Mouse (Mus musculus) hindbrain, embryonic 13.5 days (tissue): Measurements from ENCODE around the gene Cenph. TPM values are rescaled to one million over a fixed set of nuclear protein-coding genes. Genes with fewer than 3 reads are reported as not detected.
"Not testable (repeated sequence)": the region's sequence is repeated elsewhere in the genome, so short reads cannot be mapped to it uniquely, and the experiment has no call there.

Source experiments
- ATAC-seq: fragments of 200-750 bp; cut with Nextera tagmentation; 2 replicates; pipeline ENCODE4 v1.8.0; 2017; ENCODE audit warnings: moderate TSS enrichment; ENCODE audit not compliant: low FRiP score
- H3K27ac ChIP-seq: fragments of 300-500 bp; sonication (generic); 2 replicates; pipeline ENCODE4 v1.5.1; 2015; ENCODE audit warnings: inconsistent platforms, mild to moderate bottlenecking, moderate library complexity
- H3K27me3 ChIP-seq: fragments of 300-500 bp; sonication (generic); 2 replicates; pipeline ENCODE4 v1.6.1; 2015; ENCODE audit warnings: mild to moderate bottlenecking, inconsistent platforms
- H3K36me3 ChIP-seq: fragments of 300-500 bp; sonication (generic); 2 replicates; pipeline ENCODE4 v1.6.1; 2015; ENCODE audit warnings: mild to moderate bottlenecking, inconsistent platforms
- H3K4me1 ChIP-seq: fragments of 300-500 bp; sonication (generic); replicated peaks from 2 replicates; pipeline ENCODE4 v1.6.1; 2015; ENCODE audit warnings: inconsistent platforms
- H3K4me2 ChIP-seq: fragments of 300-500 bp; sonication (generic); 2 replicates; pipeline ENCODE4 v1.6.1; 2015; ENCODE audit warnings: inconsistent platforms, mild to moderate bottlenecking, moderate library complexity
- H3K4me3 ChIP-seq: fragments of 300-500 bp; sonication (generic); 2 replicates; pipeline ENCODE4 v1.5.1; 2015; ENCODE audit warnings: mild to moderate bottlenecking, inconsistent platforms
- H3K9ac ChIP-seq: fragments of 300-500 bp; sonication (generic); 2 replicates; pipeline ENCODE4 v1.6.1; 2015; ENCODE audit warnings: mild to moderate bottlenecking, inconsistent platforms
- H3K9me3 ChIP-seq: fragments of 300-500 bp; sonication (generic); 2 replicates; pipeline ENCODE4 v1.6.1; 2016; ENCODE audit warnings: inconsistent platforms
- WGBS: fragments of 180-500 bp; shearing (Covaris S2); methylation state at CpG from one replicate; pipeline ENCODE4 v1.1.7; 2015; 5-methylcytosine and 5-hydroxymethylcytosine counted together
- polyA plus RNA-seq: library from polyadenylated mRNA; unstranded; fragments of >200 nt; fragmentation: Nextera tagmentation; extraction: Ambion mirVana; gene quantifications from 2 replicates; pipeline ENCODE4 v1.2.1, GENCODE M21; 2015

The Cenph gene
- polyA plus RNA-seq, result 10.2 and 11.5 TPM in 2 replicates

GRCm38 (mm10) chr13:100775252-100776055 is at the start of gene Cenph:
Cenph (minus strand) TSS chr13:100775899.
- Histone ChIP-seq H3K9me3 (no peaks in the 10 kb centered on the region), H3K36me3 (peaks cover 3% of the 10 kb centered on the region), H3K27ac (0 out of 2 replicates have a peak within 1 kb of the TSS, but pooled peaks have one; percentile 9), H3K27me3 (no peaks in the 10 kb centered on the region), H3K4me3 (peak within 1 kb of the TSS; percentile 77), H3K4me1 (peaks cover 17% of the 10 kb centered on the region), H3K9ac (peak within 1 kb of the TSS; percentile 77), H3K4me2 (peak within 1 kb of the TSS; percentile 99)
- ATAC-seq, result peak; percentile 96
- under 1% methylated on average over 45 of the region's 46 CpGs for WGBS

GRCm38 (mm10) chr13:100824916-100825315 is 49.2 kb upstream of the Cenph start:
- Histone ChIP-seq H3K9ac (no peak overlapping the region), H3K36me3 (peaks cover 62% of the 10 kb centered on the region), H3K4me2 (no peak overlapping the region), H3K27me3 (no peaks in the 10 kb centered on the region), H3K27ac (no peak overlapping the region), H3K4me3 (no peak overlapping the region), H3K4me1 (no peaks in the 10 kb centered on the region), H3K9me3 (no peaks in the 10 kb centered on the region)
- ATAC-seq, result no peak
- WGBS, result 98% methylated on average over 3 of the region's 3 CpGs

GRCm38 (mm10) chr13:100824306-100824705 is 48.6 kb upstream of the Cenph start:
- peaks cover 67% of the 10 kb centered on the region for H3K36me3 ChIP-seq
- no peak overlapping the region for H3K9ac ChIP-seq
- H3K4me1 ChIP-seq, result no peaks in the 10 kb centered on the region
- no peaks in the 10 kb centered on the region for H3K9me3 ChIP-seq
- H3K4me2 ChIP-seq, result no peak overlapping the region
- H3K4me3 ChIP-seq, result no peak overlapping the region
- no peak overlapping the region for H3K27ac ChIP-seq
- ATAC-seq, result no peak
- 89% methylated on average over 6 of the region's 6 CpGs for whole genome bisulfite sequencing
- H3K27me3 ChIP-seq, result no peaks in the 10 kb centered on the region

- peaks cover 70% of the 10 kb centered on the region for H3K36me3 ChIP-seq
Measured at GRCm38 (mm10) chr13:100823863-100824262, 48.2 kb upstream of the Cenph start.

GRCm38 (mm10) chr13:100814451-100814850 is 38.8 kb upstream of the Cenph start:
- H3K36me3 ChIP-seq, result peaks cover 74% of the 10 kb centered on the region
- no peak overlapping the region for H3K4me3 ChIP-seq
- H3K27ac ChIP-seq, result no peak overlapping the region
- H3K4me2 ChIP-seq, result no peak overlapping the region
- H3K9ac ChIP-seq, result no peak overlapping the region
- H3K9me3 ChIP-seq, result no peaks in the 10 kb centered on the region
- no peaks in the 10 kb centered on the region for H3K4me1 ChIP-seq
- 93% methylated on average over 6 of the region's 6 CpGs for WGBS
- ATAC-seq, result no peak
- no peaks in the 10 kb centered on the region for H3K27me3 ChIP-seq

More at GRCm38 (mm10) chr13:100823863-100824262, 48.2 kb upstream of the Cenph start:
- H3K27ac ChIP-seq, result no peak overlapping the region
- no peak overlapping the region for H3K4me2 ChIP-seq
- H3K9me3 ChIP-seq, result no peaks in the 10 kb centered on the region
- no peaks in the 10 kb centered on the region for H3K27me3 ChIP-seq
- H3K4me1 ChIP-seq, result no peaks in the 10 kb centered on the region
- no peak overlapping the region for H3K9ac ChIP-seq
- no peak overlapping the region for H3K4me3 ChIP-seq
- WGBS, result 97% methylated on average over 3 of the region's 3 CpGs
- no peak for ATAC-seq

GRCm38 (mm10) chr13:100805776-100806175 is 30.1 kb upstream of the Cenph start:
- no peaks in the 10 kb centered on the region for H3K9me3 ChIP-seq
- ATAC-seq, result no peak
- H3K36me3 ChIP-seq, result peaks cover 75% of the 10 kb centered on the region
- no peaks in the 10 kb centered on the region for H3K27me3 ChIP-seq
- H3K27ac ChIP-seq, result no peak overlapping the region
- 99% methylated on average over 3 of the region's 3 CpGs for WGBS
- no peak overlapping the region for H3K9ac ChIP-seq
- H3K4me2 ChIP-seq, result no peak overlapping the region
- H3K4me1 ChIP-seq, result no peaks in the 10 kb centered on the region
- H3K4me3 ChIP-seq, result no peak overlapping the region

- Histone ChIP-seq H3K9me3 (no peaks in the 10 kb centered on the region), H3K27me3 (no peaks in the 10 kb centered on the region), H3K27ac (no peak overlapping the region), H3K4me2 (no peak overlapping the region), H3K4me1 (no peaks in the 10 kb centered on the region), H3K36me3 (peaks cover 13% of the 10 kb centered on the region), H3K4me3 (no peak overlapping the region), H3K9ac (no peak overlapping the region)
- ATAC-seq, result no peak
- whole genome bisulfite sequencing, result 93% methylated on average over 6 of the region's 6 CpGs
Measured at GRCm38 (mm10) chr13:100797171-100797570, 21.5 kb upstream of the Cenph start.

GRCm38 (mm10) chr13:100789083-100789482 is 13.4 kb upstream of the Cenph start:
- Histone ChIP-seq H3K27ac (no peak overlapping the region), H3K9me3 (no peaks in the 10 kb centered on the region), H3K27me3 (no peaks in the 10 kb centered on the region), H3K4me2 (no peak overlapping the region), H3K9ac (no peak overlapping the region), H3K36me3 (no peaks in the 10 kb centered on the region), H3K4me1 (peaks cover 18% of the 10 kb centered on the region), H3K4me3 (no peak overlapping the region)
- ATAC-seq, result no peak
- 96% methylated on average over 3 of the region's 3 CpGs for WGBS

GRCm38 (mm10) chr13:100788057-100788456 is 12.4 kb upstream of the Cenph start:
- H3K4me1 ChIP-seq, result peaks cover 24% of the 10 kb centered on the region
- H3K27ac ChIP-seq, H3K9ac ChIP-seq, H3K9me3 ChIP-seq, H3K4me2 ChIP-seq, H3K4me3 ChIP-seq, ATAC-seq, H3K27me3 ChIP-seq, H3K36me3 ChIP-seq: not testable (repeated sequence)
- 95% methylated on average over 13 of the region's 14 CpGs for WGBS

GRCm38 (mm10) chr13:100787316-100788010 is 11.8 kb upstream of the Cenph start:
- H3K4me2 ChIP-seq, result no peak overlapping the region
- H3K9me3 ChIP-seq, result no peaks in the 10 kb centered on the region
- no peak overlapping the region for H3K27ac ChIP-seq
- no peaks in the 10 kb centered on the region for H3K27me3 ChIP-seq
- H3K36me3 ChIP-seq, result no peaks in the 10 kb centered on the region
- no peak overlapping the region for H3K4me3 ChIP-seq
- ATAC-seq, result no peak
- peaks cover 24% of the 10 kb centered on the region for H3K4me1 ChIP-seq
- 71% methylated on average over 6 of the region's 6 CpGs for WGBS
- no peak overlapping the region for H3K9ac ChIP-seq

- no peak within 1 kb of the TSS for H3K27ac ChIP-seq
- peak within 1 kb of the TSS; percentile 65 for H3K9ac ChIP-seq
- ATAC-seq, result peak; percentile 99
- H3K27me3 ChIP-seq, result no peaks in the 10 kb centered on the region
- no peaks in the 10 kb centered on the region for H3K36me3 ChIP-seq
- H3K4me2 ChIP-seq, result peak within 1 kb of the TSS; percentile 98
- peak within 1 kb of the TSS; percentile 61 for H3K4me3 ChIP-seq
- under 1% methylated on average over 35 of the region's 35 CpGs for WGBS
- H3K4me1 ChIP-seq, result peaks cover 24% of the 10 kb centered on the region
- no peaks in the 10 kb centered on the region for H3K9me3 ChIP-seq
Measured at GRCm38 (mm10) chr13:100786414-100786867, 10.7 kb upstream of the Cenph start, which contains the start of gene Ccnb1. Ccnb1 (minus strand) TSS chr13:100786570.

- Histone ChIP-seq H3K9ac (peak overlapping the region; percentile 65), H3K27ac (no peak overlapping the region), H3K36me3 (no peaks in the 10 kb centered on the region), H3K9me3 (no peaks in the 10 kb centered on the region), H3K27me3 (no peaks in the 10 kb centered on the region), H3K4me1 (peaks cover 24% of the 10 kb centered on the region), H3K4me3 (peak overlapping the region; percentile 61), H3K4me2 (peak overlapping the region; percentile 98)
- WGBS, result under 1% methylated on average over 30 of the region's 30 CpGs
- peak; percentile 63; the same call in 1 of the 2 replicates for ATAC-seq
Measured at GRCm38 (mm10) chr13:100785806-100786413, 10.2 kb upstream of the Cenph start.
